Mouse (Mus musculus) effector memory CD4-positive, alpha-beta T cell, adult 5 months (primary cell): ENCODE results near the gene Obox5. TPM values are rescaled to one million over a fixed set of nuclear protein-coding genes. Genes with fewer than 3 reads are reported as not detected.

Experiments
- polyA plus RNA-seq: library from polyadenylated mRNA; unstranded; fragments of 100-300 nt; shearing (Covaris generic); gene quantifications from one replicate; pipeline ENCODE4 v1.2.1, GENCODE M21; 2017

Obox5 gene
- not detected for polyA plus RNA-seq

DNA sequence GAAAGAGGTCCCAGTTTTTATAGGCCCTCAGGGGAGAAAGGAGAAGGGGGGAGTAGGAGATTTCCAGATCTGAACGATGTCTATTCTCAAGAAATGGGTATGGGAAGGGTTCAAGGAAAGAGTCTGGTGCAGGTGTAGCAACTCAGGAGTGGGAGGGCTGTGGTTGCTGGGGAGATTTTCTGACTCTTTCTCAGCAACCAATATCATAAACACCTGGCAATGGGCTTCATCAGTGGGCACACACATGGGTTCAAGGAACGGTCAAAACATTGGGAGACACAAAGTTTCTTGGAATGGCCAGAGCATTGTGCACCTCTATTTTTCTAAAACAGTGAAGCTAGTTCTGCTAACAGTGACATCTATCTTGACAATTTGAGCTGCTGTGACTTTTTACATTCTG, at the start of gene Obox5:
Gene Obox5, plus strand, starts transcription at position 301 of the 400 bp plus-strand sequence.

Other genes with a start within 250 kb of the Obox5 start
- gene Obox3, start 110.2 kb upstream of the Obox5 start, polyA plus RNA-seq: not detected
- gene Obox6, start 89.5 kb downstream of the Obox5 start, polyA plus RNA-seq: not detected
- not detected for gene Crx, start 129.8 kb downstream of the Obox5 start, polyA plus RNA-seq
- not detected for gene Crxos, start 132.5 kb downstream of the Obox5 start, polyA plus RNA-seq
- gene Selenow, start 172.3 kb downstream of the Obox5 start, polyA plus RNA-seq: 435 TPM
- 1,030 TPM for gene Nop53, start 195.9 kb downstream of the Obox5 start, polyA plus RNA-seq
- 0.12 TPM for gene Ehd2, start 217.4 kb downstream of the Obox5 start, polyA plus RNA-seq